Mouse (Mus musculus) stomach, postnatal 0 days (tissue): Measurements from ENCODE around the gene Nme3. TPM values are rescaled to one million over a fixed set of nuclear protein-coding genes. Genes with fewer than 3 reads are reported as not detected.

Source experiments
- polyA plus RNA-seq: library from polyadenylated mRNA; unstranded; fragments of >200 nt; fragmentation: Nextera tagmentation; extraction: Ambion mirVana; gene quantifications from 2 replicates; pipeline ENCODE4 v1.2.1, GENCODE M21; 2015

Nme3 gene
- polyA plus RNA-seq, 1 experiment from 2014 or later, result 40.2 TPM

Other genes starting within 250 kb of the Nme3 start
- 37.9 and 38.0 TPM in 2 replicates for gene Slc9a3r2, start 246.2 kb upstream of the Nme3 start, polyA plus RNA-seq
- 1.2 and 1.8 TPM in 2 replicates for gene Npw, start 238.0 kb upstream of the Nme3 start, polyA plus RNA-seq
- 9.7 and 12.4 TPM in 2 replicates for gene Zfp598, start 226.8 kb upstream of the Nme3 start, polyA plus RNA-seq
- gene Syngr3, start 206.5 kb upstream of the Nme3 start, polyA plus RNA-seq, result 5.0 and 5.9 TPM in 2 replicates
- 27.2 and 27.7 TPM in 2 replicates for gene Gfer, start 200.3 kb upstream of the Nme3 start, polyA plus RNA-seq
- gene Noxo1, start 200.3 kb upstream of the Nme3 start, polyA plus RNA-seq, result 3.3 and 3.7 TPM in 2 replicates
- gene Tbl3, start 188.8 kb upstream of the Nme3 start, polyA plus RNA-seq, result 33.7 and 36.3 TPM in 2 replicates
- 0.10 TPM in 1 of 2 replicates, not detected in the other for gene Rnf151, start 178.4 kb upstream of the Nme3 start, polyA plus RNA-seq
- gene Rps2, start 178.4 kb upstream of the Nme3 start, polyA plus RNA-seq, result 1,081 and 1,135 TPM in 2 replicates
- gene Ndufb10, start 172.0 kb upstream of the Nme3 start, polyA plus RNA-seq, result 256 and 269 TPM in 2 replicates
- 0.23 and 0.28 TPM in 2 replicates for gene Rpl3l, start 168.7 kb upstream of the Nme3 start, polyA plus RNA-seq
- gene Msrb1, start 159.9 kb upstream of the Nme3 start, polyA plus RNA-seq, result 51.7 and 54.2 TPM in 2 replicates
- 1.4 and 1.8 TPM in 2 replicates for gene Hs3st6, start 143.5 kb upstream of the Nme3 start, polyA plus RNA-seq
- 0.05 TPM in 1 of 2 replicates, not detected in the other for gene Meiob, start 92.2 kb upstream of the Nme3 start, polyA plus RNA-seq
- 51.3 and 52.7 TPM in 2 replicates for gene Hagh, start 56.4 kb upstream of the Nme3 start, polyA plus RNA-seq
- gene Fahd1, start 46.1 kb upstream of the Nme3 start, polyA plus RNA-seq, result 24.1 and 25.1 TPM in 2 replicates
- gene Igfals, start 30.5 kb upstream of the Nme3 start, polyA plus RNA-seq, result 5.6 and 5.9 TPM in 2 replicates
- 39.4 and 40.5 TPM in 2 replicates for gene Nubp2, start 10.2 kb upstream of the Nme3 start, polyA plus RNA-seq
- gene Spsb3, start 9.9 kb upstream of the Nme3 start, polyA plus RNA-seq, result 45.5 and 47.8 TPM in 2 replicates
- 15.6 and 17.6 TPM in 2 replicates for gene Eme2, start 1.4 kb upstream of the Nme3 start, polyA plus RNA-seq
- 102 and 104 TPM in 2 replicates for gene Mrps34, start 1.4 kb upstream of the Nme3 start, polyA plus RNA-seq
- gene Mapk8ip3, start 40.5 kb downstream of the Nme3 start, polyA plus RNA-seq, result 6.2 and 6.5 TPM in 2 replicates
- gene Jpt2, start 64.2 kb downstream of the Nme3 start, polyA plus RNA-seq, result 51.8 and 53.9 TPM in 2 replicates
- 2.2 and 2.8 TPM in 2 replicates for gene Cramp1l, start 119.3 kb downstream of the Nme3 start, polyA plus RNA-seq
- 4.1 and 4.2 TPM in 2 replicates for gene Ift140, start 119.6 kb downstream of the Nme3 start, polyA plus RNA-seq
- 16.8 and 19.0 TPM in 2 replicates for gene Tmem204, start 187.1 kb downstream of the Nme3 start, polyA plus RNA-seq
- 12.2 and 13.7 TPM in 2 replicates for gene Telo2, start 219.5 kb downstream of the Nme3 start, polyA plus RNA-seq
- 0.30 and 0.33 TPM in 2 replicates for gene Ptx4, start 224.3 kb downstream of the Nme3 start, polyA plus RNA-seq
- gene Clcn7, start 236.9 kb downstream of the Nme3 start, polyA plus RNA-seq, result 10.5 and 11.5 TPM in 2 replicates